ENCODE assay signal across 20 mouse cellular contexts in the genomic region with DNA sequence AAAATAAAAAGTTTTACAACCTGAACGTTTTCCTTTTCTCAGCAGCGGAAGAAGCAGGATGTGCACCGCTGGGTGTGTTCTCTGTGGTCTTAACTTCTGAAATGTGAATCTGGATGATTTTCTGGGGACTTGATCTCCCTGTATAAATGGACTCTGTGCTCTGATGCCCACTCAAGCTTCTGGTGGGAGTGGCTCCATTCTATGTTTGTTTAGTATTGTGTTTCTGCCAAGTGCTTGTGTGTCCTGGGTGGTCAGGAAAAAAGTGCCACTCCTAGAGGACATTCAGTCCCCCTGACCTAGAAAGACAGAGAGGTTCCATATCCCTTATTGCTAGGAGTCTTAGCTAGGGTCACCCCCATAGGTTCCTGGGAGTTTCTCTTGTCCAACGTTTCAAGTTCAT. TPM values are rescaled to one million over a fixed set of nuclear protein-coding genes. Genes with fewer than 3 reads are reported as not detected.
"Had no signal": no experiment of that assay in that cellular context is flagged by ENCODE, and none has a peak within 500 bp of the region (broad histone marks: within the 10 kb centered on the region; RNA-seq: fewer than 3 reads in every experiment).

A gene (minus strand): TSS at position 101 of the 400 bp plus-strand sequence.

- H3K4me2 ChIP-seq: neural tube, embryonic 13.5 days; neural tube, embryonic 15.5 days; stomach, embryonic 15.5 days had no signal

- H3K9ac ChIP-seq: neural tube, embryonic 13.5 days; neural tube, embryonic 15.5 days; stomach, embryonic 15.5 days had no signal

- H3K4me1 ChIP-seq: neural tube, embryonic 13.5 days; stomach, embryonic 15.5 days had no signal

- H3K9me3 ChIP-seq: neural tube, embryonic 13.5 days; neural tube, embryonic 15.5 days; stomach, embryonic 15.5 days had no signal

- H3K27ac ChIP-seq: neural tube, embryonic 13.5 days; neural tube, embryonic 15.5 days; stomach, embryonic 15.5 days; stomach, postnatal 0 days had no signal

- H3K27me3 ChIP-seq: neural tube, embryonic 13.5 days; neural tube, embryonic 15.5 days; stomach, embryonic 15.5 days had no signal

- H3K4me3 ChIP-seq: neural tube, embryonic 13.5 days; neural tube, embryonic 15.5 days; stomach, embryonic 15.5 days had no signal

- H3K36me3 ChIP-seq: neural tube, embryonic 13.5 days; neural tube, embryonic 15.5 days; stomach, embryonic 15.5 days had no signal

- DNase-seq: retina, postnatal 1 day; right cerebral cortex, adult 18-20 months; right cerebral cortex, postnatal 14 days; right cerebral cortex, postnatal 25 days; right cerebral cortex, postnatal 4 days; spleen, adult 18-20 months; thymus, adult 18-20 months; thymus, adult 2 months; thymus, postnatal 14 days; thymus, postnatal 25 days; thymus, postnatal 36 days; thymus, postnatal 4 days had no signal

RNA-seq across cellular contexts. Expression of the gene that starts here (rescaled TPM):
- polyA plus RNA-seq: neural tube, embryonic 13.5 days; spleen, adult 2 months; stomach, embryonic 14.5 days; stomach, embryonic 15.5 days; stomach, embryonic 16.5 days; stomach, postnatal 0 days; thymus, postnatal 0 days had no signal
